Mouse (Mus musculus): Measurements from ENCODE around the gene Fmn2.

DNA sequence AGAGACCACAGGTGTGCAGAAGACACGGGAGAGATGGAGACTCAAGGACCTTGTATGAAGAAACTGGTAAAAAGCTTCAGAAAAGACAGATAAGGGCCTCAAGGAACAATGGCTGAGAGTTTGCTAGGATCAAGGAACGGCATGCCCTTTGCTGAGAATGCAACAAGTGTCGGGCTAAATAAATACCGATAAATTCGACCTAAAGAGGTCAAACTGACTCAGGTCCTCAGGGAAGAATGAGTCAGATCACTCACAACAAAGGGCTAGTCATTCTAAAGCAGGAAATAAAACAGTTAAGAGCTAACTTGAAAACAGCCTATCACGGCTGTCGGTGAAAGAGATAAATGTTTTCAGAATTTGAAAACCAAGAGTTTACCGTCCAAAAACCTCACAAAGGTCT lies 324.9 kb downstream of the Fmn2 start:
- TF ChIP-seq CTCF (IDR thresholded peaks at IDR 0.05), result no peak
- peak; percentile 91 for TF ChIP-seq EP300 (IDR thresholded peaks at IDR 0.05)
